Mouse (Mus musculus) lung, postnatal 0 days (tissue): ENCODE results near the gene Fstl4.

Experiments used
- CTCF ChIP-seq: IDR thresholded peaks from 2 replicates; pipeline ENCODE4 v1.5.1; 2016; ENCODE audit warnings: antibody characterized with exemption, mild to moderate bottlenecking
- EP300 ChIP-seq: IDR thresholded peaks from 2 replicates; pipeline ENCODE4 v1.6.1; 2016; ENCODE audit warnings: antibody characterized with exemption, mild to moderate bottlenecking, control low read depth

DNA sequence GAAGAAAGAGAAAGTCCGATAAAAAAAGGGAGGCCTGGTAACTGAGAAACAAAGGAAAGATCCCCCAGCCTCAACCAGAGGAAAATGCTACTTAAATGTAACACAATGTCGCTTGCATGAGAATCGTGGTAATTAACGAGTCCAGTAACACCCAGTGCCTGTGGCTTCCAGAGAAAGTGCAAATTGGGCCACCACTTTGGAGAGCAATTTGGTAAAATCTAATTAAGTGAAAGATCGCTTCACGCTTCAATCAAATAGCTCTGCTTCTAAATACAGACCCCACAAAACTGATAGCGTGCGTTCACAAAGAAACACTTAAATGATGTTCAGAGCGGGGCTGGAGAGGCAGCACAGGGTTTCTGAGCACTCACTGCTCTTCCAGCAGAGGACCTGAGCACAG, 446.4 kb downstream of the Fstl4 start:
- TF ChIP-seq CTCF (no peak), EP300 (no peak)
